Mouse (Mus musculus) layer of hippocampus, postnatal 14 days (tissue): Measurements from ENCODE around the gene Nktr. TPM values are rescaled to one million over a fixed set of nuclear protein-coding genes. Genes with fewer than 3 reads are reported as not detected.

Experiments used
- DNase-seq, 2 experiments: peaks; one replicate each; pipeline ENCODE4 v3.0.0; 2021 to 2022; ENCODE audit warnings: low spot score in 2 of 2, mixed read lengths in 1 of 2
- total RNA-seq, 2 experiments: library from RNA; stranded (reverse); gene quantifications; 2 replicates each; pipeline ENCODE4 v1.2.3; 2021

Nktr gene
- total RNA-seq, 2 experiments from 2014 or later, result 105 to 121 TPM

GRCm38 (mm10) chr9:121760271-121761090 is 41.5 kb downstream of the Nktr start:
- peak in 1 of 2 experiments; percentile 51 for DNase-seq

DNA sequence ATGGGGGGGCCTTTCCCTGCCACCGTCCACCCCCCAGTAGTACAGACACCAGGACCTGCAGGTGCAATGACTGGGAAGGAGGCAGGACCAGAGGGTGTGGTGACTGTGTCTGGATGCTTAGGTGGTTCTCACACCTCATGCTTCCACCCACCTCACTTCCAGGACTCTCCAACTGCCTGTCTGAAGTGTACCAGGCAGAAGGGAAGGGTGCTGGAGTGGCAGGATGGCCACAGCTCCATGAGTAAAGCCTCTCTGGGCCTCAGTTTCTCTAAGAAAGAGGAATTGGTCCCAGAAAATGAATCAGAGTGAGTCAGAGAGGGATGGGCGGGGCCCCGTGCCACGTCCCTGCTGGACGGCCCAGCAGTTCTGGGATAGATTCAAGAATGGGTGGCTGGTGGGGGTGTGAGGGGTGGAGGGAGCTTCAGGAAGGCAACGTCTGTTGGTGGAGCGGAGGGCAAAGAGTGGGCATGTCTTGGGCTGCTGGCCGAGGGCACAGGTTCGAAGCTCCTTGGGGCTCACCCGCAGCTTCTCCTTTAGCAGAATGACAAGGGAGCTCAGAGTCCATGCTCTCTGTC is 42.2 kb downstream of the Nktr start:
- DNase-seq, result no peak

- no peak for DNase-seq
These were observed 42.8 kb downstream of the Nktr start for GRCm38 (mm10) chr9:121761787-121762186.

- no peak for DNase-seq
These were observed 43.3 kb downstream of the Nktr start for GRCm38 (mm10) chr9:121762248-121762647.

DNA sequence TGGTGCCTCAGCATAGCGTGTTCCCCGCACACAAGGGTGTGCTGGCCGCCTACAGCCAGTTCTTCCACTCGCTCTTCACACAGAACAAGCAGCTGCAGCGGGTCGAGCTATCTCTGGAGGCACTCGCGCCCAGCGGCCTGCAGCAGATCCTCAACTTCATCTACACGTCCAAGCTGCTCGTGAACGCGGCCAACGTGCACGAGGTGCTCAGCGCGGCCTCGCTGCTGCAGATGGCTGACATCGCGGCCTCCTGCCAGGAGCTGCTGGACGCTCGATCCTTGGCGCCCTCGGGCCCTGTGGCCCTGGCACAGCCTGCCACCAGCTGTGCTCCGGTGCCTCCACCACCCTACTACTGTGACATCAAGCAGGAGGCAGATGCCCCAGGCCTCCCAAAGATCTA is 43.8 kb downstream of the Nktr start:
- DNase-seq, result no peak

- DNase-seq, result peak in 1 of 2 experiments; percentile 54
These were observed 44.7 kb downstream of the Nktr start for GRCm38 (mm10) chr9:121763716-121764115.

- DNase-seq, result no peak
These were observed 46.3 kb downstream of the Nktr start for GRCm38 (mm10) chr9:121765166-121765855.

GRCm38 (mm10) chr9:121772412-121772811 is 53.4 kb downstream of the Nktr start:
- DNase-seq, result no peak

DNA sequence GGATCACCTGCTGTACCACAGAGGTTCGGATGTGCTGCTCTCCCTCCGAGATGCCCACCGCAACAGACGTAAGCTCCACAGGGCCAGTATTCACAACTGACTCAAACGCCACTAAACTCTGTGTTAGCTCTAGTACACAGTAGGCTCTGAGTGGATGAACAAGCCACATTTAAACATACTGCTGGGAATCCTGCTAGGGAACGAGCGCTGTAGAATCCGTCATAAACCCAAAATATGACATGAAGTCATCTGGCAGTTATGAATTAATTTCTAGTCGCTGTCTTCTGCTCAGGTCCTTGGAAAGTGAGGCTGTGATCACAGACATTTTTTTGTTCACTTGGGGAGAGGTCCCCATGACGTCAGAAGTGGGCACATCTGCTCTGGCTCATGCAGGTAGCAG is 57.0 kb downstream of the Nktr start:
- DNase-seq, result no peak

GRCm38 (mm10) chr9:121776511-121776910 is 57.5 kb downstream of the Nktr start:
- no peak for DNase-seq

DNA sequence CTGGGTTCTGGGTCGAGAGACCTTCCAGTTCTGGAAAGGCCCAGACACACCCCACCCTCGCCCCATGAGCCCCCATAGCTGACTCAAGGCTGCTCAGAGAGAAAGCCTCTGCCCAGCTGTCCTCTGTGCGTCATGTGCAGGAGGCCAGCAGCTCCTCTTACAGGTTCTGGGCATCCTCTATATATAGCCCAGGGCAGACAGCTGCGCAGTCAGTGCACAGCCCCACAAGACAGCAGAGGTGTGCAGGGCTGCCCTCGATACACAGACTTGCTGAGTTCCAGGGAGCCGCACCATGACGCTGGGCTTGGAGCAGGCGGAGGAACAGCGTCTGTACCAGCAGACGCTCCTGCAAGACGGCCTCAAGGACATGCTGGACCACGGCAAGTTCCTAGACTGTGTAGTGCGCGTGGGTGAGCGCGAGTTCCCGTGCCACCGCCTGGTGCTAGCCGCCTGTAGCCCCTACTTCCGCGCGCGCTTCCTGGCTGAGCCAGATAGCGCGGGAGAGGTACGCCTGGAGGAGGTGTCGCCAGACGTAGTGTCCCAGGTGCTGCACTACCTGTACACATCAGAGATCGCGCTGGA is 58.6 kb downstream of the Nktr start, which contains the start of gene Klhl40:
TSS of gene Klhl40 (plus strand) at position 124 of the 582 bp plus-strand sequence.
- no peak for DNase-seq

DNA sequence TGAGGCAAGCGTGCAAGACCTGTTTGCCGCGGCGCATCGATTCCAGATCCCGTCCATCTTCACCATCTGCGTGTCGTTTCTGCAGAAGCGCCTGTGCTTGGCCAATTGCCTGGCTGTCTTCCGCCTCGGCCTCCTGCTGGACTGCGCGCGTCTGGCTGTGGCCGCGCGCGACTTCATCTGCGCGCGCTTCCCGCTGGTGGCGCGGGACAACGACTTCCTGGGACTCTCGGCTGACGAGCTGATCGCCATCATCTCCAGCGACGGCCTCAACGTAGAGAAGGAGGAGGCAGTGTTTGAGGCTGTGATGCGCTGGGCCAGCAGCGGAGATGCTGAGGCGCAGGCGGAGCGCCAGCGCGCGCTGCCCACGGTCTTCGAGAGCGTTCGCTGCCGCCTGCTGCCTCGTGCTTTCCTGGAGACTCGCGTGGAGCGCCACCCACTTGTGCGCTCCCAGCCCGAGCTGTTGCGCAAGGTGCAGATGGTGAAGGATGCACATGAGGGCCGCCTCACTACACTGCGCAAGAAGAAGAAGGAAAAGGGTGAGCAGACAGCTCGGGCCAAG is 59.2 kb downstream of the Nktr start:
- peak; percentile 59 to 73 for DNase-seq

DNA sequence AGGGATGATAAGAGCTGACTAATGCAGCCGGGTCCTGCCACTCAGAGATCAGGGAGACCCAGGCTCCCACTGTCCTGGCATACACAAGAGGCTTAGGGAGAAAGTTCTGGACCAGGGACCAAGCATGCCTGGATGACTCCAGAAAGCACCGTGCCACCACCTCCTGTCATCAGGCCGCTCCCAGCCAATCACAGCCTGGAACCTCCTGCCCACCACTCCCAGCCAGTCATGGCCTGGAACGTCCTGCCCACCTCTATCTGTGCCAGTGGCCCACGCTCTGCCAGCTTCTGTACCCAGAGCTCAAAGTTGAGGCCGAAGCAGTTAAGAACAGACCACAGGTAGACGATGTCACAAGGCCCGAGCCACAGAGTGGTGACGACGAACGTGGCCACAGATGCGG is 65.8 kb downstream of the Nktr start:
- no peak for DNase-seq

DNA sequence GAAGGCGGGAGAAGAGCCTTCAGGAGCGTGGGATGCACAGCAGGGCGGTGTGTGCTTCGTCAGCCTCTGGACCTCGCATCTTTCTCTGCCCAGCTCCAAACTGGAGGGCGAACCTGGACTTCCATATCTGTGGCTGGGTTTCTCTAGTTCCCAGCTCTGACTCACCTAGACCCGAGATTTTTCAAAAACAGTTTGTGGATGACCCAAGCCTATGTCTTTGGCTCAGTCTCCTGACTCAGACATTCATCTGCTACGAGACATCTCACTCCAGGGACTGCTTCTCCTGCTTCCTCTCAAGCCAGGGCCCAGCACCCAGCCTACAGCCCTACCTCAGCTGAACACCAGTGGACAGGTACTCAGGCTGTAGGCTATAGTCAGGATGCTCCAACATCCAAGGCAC is 66.3 kb downstream of the Nktr start:
- no peak for DNase-seq

- DNase-seq, result no peak
These were observed 67.4 kb downstream of the Nktr start for GRCm38 (mm10) chr9:121786359-121786758.

DNA sequence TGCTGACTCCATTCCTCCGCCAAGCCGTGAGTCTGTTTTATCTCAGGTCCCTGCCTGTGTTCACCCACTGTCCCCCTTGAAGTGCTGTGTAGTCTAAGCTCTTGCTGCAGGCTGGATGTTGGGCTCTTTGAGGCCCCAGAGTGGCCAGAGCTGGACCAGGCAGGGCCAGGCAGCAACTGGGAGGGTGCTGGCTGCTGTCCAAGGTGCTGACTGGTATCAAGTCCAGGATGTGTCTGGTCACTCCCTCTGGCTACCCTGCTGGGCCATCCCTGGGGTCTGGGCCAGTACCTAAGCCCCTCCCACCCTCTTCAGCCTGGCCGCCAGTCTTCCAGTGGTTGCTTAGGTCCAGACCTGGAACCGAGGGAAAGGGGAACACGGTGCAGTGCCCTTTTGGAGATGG is 72.2 kb downstream of the Nktr start:
- no peak for DNase-seq

- DNase-seq, result no peak
These were observed 73.0 kb downstream of the Nktr start, which contains the start of gene Hhatl for GRCm38 (mm10) chr9:121791757-121792521. Gene Hhatl (minus strand): TSS chr9:121792507.

DNA sequence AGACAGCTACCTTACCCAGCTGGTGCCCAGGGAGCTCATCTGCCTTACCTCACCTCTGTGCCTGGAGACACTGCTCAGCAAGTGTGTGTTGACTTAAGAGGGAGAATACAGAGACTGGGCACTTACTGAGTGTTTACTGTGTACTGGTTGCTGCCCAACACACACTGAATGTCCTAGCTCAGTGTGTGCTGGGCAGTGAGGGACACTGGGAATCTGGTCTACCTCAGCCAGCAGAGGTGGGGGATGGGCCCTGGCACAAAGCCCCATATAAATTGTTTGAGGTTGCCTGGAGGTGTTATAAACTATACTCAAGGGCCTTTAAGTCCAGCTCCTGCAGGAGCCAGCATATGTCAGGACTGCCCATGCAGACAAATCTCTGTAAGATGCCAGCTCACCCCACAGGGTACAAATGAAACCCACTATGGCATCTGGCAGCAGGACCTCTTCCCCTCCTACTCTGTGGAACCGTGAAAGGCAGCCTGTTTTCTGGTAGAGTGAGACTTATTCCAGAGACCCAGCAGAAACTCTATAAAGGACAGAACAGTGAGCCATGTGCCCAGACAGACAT is 76.1 kb downstream of the Nktr start:
- DNase-seq, result no peak

DNA sequence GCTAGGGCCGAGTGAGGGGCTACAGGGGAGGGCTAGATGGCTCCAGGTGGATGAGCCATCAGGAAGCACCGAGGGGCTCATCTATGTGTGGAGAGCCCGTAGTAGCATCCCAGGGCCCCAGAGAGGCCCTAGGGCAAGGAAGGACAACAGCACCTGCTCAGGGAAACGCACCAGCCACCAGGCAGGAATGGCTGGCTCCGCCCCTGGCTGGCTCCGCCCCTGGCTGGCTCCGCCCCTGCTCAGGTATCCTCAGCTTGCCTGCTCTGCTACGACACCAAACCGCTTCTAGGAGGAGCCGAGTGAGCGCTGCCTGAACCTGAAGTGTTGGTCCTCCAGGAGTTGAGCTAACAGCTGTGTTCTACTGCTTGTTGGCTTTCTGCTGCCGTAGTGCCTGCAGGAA is 78.8 kb downstream of the Nktr start:
- no peak for DNase-seq

- no peak for DNase-seq
These were observed 80.0 kb downstream of the Nktr start for GRCm38 (mm10) chr9:121798887-121799520.
